Comparison of ENCODE assay signal across 8 mouse cellular contexts in genomic region chr8:73319500-73319899, GRCm38 (mm10). TPM values are rescaled to one million over a fixed set of nuclear protein-coding genes. Genes with fewer than 3 reads are reported as not detected.
DNase-seq lines count a peak whose midpoint lies in the region; ATAC-seq and TF ChIP-seq lines count a peak whose summit lies in the region.
"Not testable (repeated sequence)": the region's sequence is repeated elsewhere in the genome, so short reads cannot be mapped to it uniquely, and the experiment has no call there.

No protein-coding gene starts in this region.

- not testable (repeated sequence) for TF ChIP-seq CTCF in Patski (IDR thresholded peaks at IDR 0.05); embryonic fibroblast, embryonic 13.5 days (IDR thresholded peaks at IDR 0.05; ENCODE audit: borderline replicate concordance, insufficient read depth, low read length); liver, embryonic 14.5 days (IDR thresholded peaks at IDR 0.05; ENCODE audit: low read depth)

- TF ChIP-seq POLR2A in embryonic fibroblast, embryonic 13.5 days (IDR thresholded peaks at IDR 0.05; ENCODE audit: low read depth, low read length), result not testable (repeated sequence)

- not testable (repeated sequence) for H3K4me3 ChIP-seq in embryonic fibroblast, embryonic 13.5 days (ENCODE audit: insufficient read depth, low read length); hindbrain, embryonic 13.5 days; kidney, embryonic 16.5 days (ENCODE audit: low read length); liver, embryonic 14.5 days (ENCODE audit: insufficient read depth in 1 of 2, low read depth in 2 of 2, low read length in 2 of 2)

- 100% methylated on average over 1 of the region's 3 CpGs for WGBS in hindbrain, embryonic 13.5 days
- WGBS in kidney, embryonic 16.5 days, result 90% methylated on average over 1 of the region's 3 CpGs
- 71% methylated on average over 1 of the region's 3 CpGs for WGBS in liver, embryonic 14.5 days (ENCODE audit: insufficient replicate concordance)

- not testable (repeated sequence) for H3K4me2 ChIP-seq in hindbrain, embryonic 13.5 days; kidney, embryonic 16.5 days (replicated peaks; ENCODE audit: low read depth, low read length); liver, embryonic 14.5 days (ENCODE audit: low read depth)

- not testable (repeated sequence) for H3K9me3 ChIP-seq in hindbrain, embryonic 13.5 days; kidney, embryonic 16.5 days (ENCODE audit: low read length); liver, embryonic 14.5 days (ENCODE audit: control insufficient read depth, low read length)

- not testable (repeated sequence) for TF ChIP-seq EP300 in liver, embryonic 14.5 days (IDR thresholded peaks at IDR 0.05; ENCODE audit: low read depth)

- H3K27me3 ChIP-seq in Patski; hindbrain, embryonic 13.5 days; kidney, embryonic 16.5 days (ENCODE audit: insufficient read depth, low read length); liver, embryonic 14.5 days (ENCODE audit: control insufficient read depth, insufficient read depth, low read length): not testable (repeated sequence)

- not testable (repeated sequence) for H3K4me1 ChIP-seq in embryonic fibroblast, embryonic 13.5 days (ENCODE audit: control insufficient read depth, insufficient read depth, low read length); hindbrain, embryonic 13.5 days (replicated peaks); kidney, embryonic 16.5 days (ENCODE audit: insufficient read depth, low read length); liver, embryonic 14.5 days (replicated peaks; ENCODE audit: control insufficient read depth in 2 of 2, insufficient read depth in 2 of 2, low read length in 1 of 2)

- peak; percentile 83 for ATAC-seq in Patski
- peak; percentile 99 for ATAC-seq in granulocyte monocyte progenitor cell, adult 5-6 weeks (replicated peaks; ENCODE audit: poor library complexity, severe bottlenecking)
- ATAC-seq in hindbrain, embryonic 13.5 days (ENCODE audit: low FRiP score), result 0 out of 2 replicates have a peak, but pooled peaks have one; percentile 49
- peak; percentile 87; the same call in 1 of the 2 replicates for ATAC-seq in kidney, embryonic 16.5 days (ENCODE audit: low FRiP score, low TSS enrichment)
- peak; percentile 69 for ATAC-seq in liver, embryonic 14.5 days (ENCODE audit: insufficient read depth)
- peak; percentile 100 for ATAC-seq in megakaryocyte-erythroid progenitor cell, adult 5-6 weeks (replicated peaks; ENCODE audit: low FRiP score, low TSS enrichment, poor library complexity, severe bottlenecking)
- peak; percentile 100 for ATAC-seq in neutrophil, adult 5-6 weeks (ENCODE audit: extremely low read depth, insufficient number of reproducible peaks, low FRiP score, poor library complexity, severe bottlenecking)

- H3K36me3 ChIP-seq in hindbrain, embryonic 13.5 days; kidney, embryonic 16.5 days (ENCODE audit: insufficient read depth, low read length); liver, embryonic 14.5 days (replicated peaks; ENCODE audit: control insufficient read depth, insufficient read depth, low read depth): not testable (repeated sequence)

- in situ Hi-C loops in Patski (cut with MboI; ENCODE audit: low pct_unique_long_range_greater_than_20kb), result not testable (repeated sequence)

- CTCF ChIA-PET in Patski (lab: Charles Lee), result interaction anchor here (1.2 to 1.6 kb wide), 2 partner anchors 13 to 19 kb away, joined by 3 to 4 read pairs; no protein-coding TSS in a partner anchor

- H3K9ac ChIP-seq in hindbrain, embryonic 13.5 days; kidney, embryonic 16.5 days (replicated peaks; ENCODE audit: low read length); liver, embryonic 14.5 days (replicated peaks): not testable (repeated sequence)

- not testable (repeated sequence) for DNase-seq in Patski (ENCODE audit: low read depth, low spot score); liver, embryonic 14.5 days (ENCODE audit: low read depth in 3 of 3, low spot score in 3 of 3)

- POLR2A ChIA-PET in Patski (lab: Charles Lee), result interaction anchor here (0.7 kb wide), 1 partner anchor 1947 kb away, joined by 3 read pairs; no protein-coding TSS in a partner anchor

- H3K27ac ChIP-seq in embryonic fibroblast, embryonic 13.5 days (ENCODE audit: insufficient read depth, low read length), result peak overlapping the region; percentile 51
- H3K27ac ChIP-seq in hindbrain, embryonic 13.5 days; kidney, embryonic 16.5 days (ENCODE audit: low read length); liver, embryonic 14.5 days: not testable (repeated sequence)

RNA-seq across cellular contexts. Expression of gene Large1, which starts 33.8 kb away (rescaled TPM):
- 68.6 TPM for polyA plus RNA-seq in Patski (2021)
- 42.7 and 50.9 TPM in 2 replicates for polyA plus RNA-seq in embryonic fibroblast, embryonic 13.5 days (2011; ENCODE audit: insufficient read length, low read depth, missing spikeins)
- total RNA-seq in granulocyte monocyte progenitor cell, adult 5-6 weeks (2014; fragmentation: Nextera tagmentation), result 1.9 and 3.6 TPM in 2 replicates
- total RNA-seq in granulocyte monocyte progenitor cell, adult 5-6 weeks (2017), result 1.4 and 2.8 TPM in 2 replicates
- polyA plus RNA-seq in hindbrain, embryonic 13.5 days (2015; fragmentation: Nextera tagmentation; extraction: Ambion mirVana), result 12.7 and 13.2 TPM in 2 replicates
- 5.0 and 6.2 TPM in 2 replicates for polyA plus RNA-seq in kidney, embryonic 16.5 days (2015; fragmentation: Nextera tagmentation; extraction: Ambion mirVana)
- polyA plus RNA-seq in liver, embryonic 14.5 days (2012; rRNA removed), result 1.1 TPM in 2 replicates
- 0.56 and 0.97 TPM in 2 replicates for polyA plus RNA-seq in liver, embryonic 14.5 days (2014; fragmentation: Nextera tagmentation; extraction: Ambion mirVana)
- 1.5 TPM in 2 replicates for total RNA-seq in megakaryocyte-erythroid progenitor cell, adult 5-6 weeks (2014; fragmentation: Nextera tagmentation)
- total RNA-seq in megakaryocyte-erythroid progenitor cell, adult 5-6 weeks (2017), result 0.66 and 0.88 TPM in 2 replicates
- 0.37 and 1.0 TPM in 2 replicates for total RNA-seq in neutrophil, adult 5-6 weeks (2017)

Comparison
In these comparisons a context has a peak if more than half of its experiments do, and no peak if none do; other contexts are left out.
1. ATAC-seq: peak in every context shown above with its lines; median percentile 100 in megakaryocyte-erythroid progenitor cell, adult 5-6 weeks; 100 in neutrophil, adult 5-6 weeks; 99 in granulocyte monocyte progenitor cell, adult 5-6 weeks; 87 in kidney, embryonic 16.5 days; 83 in Patski; 69 in liver, embryonic 14.5 days; 49 in hindbrain, embryonic 13.5 days.